Mouse (Mus musculus) megakaryocyte, embryonic 14.5 days (primary cell): ENCODE results near the gene Hsd17b3.

ENCODE experiments used
- FLI1 ChIP-seq: IDR thresholded peaks from 2 replicates; pipeline ENCODE4 v1.6.1; 2012; ENCODE audit warnings: low read length, inconsistent platforms, mixed read lengths
- GATA1 ChIP-seq: IDR thresholded peaks from 3 replicates; pipeline ENCODE4 v1.6.1; 2012; ENCODE audit warnings: mixed read lengths, low read length, inconsistent platforms, borderline replicate concordance

DNA sequence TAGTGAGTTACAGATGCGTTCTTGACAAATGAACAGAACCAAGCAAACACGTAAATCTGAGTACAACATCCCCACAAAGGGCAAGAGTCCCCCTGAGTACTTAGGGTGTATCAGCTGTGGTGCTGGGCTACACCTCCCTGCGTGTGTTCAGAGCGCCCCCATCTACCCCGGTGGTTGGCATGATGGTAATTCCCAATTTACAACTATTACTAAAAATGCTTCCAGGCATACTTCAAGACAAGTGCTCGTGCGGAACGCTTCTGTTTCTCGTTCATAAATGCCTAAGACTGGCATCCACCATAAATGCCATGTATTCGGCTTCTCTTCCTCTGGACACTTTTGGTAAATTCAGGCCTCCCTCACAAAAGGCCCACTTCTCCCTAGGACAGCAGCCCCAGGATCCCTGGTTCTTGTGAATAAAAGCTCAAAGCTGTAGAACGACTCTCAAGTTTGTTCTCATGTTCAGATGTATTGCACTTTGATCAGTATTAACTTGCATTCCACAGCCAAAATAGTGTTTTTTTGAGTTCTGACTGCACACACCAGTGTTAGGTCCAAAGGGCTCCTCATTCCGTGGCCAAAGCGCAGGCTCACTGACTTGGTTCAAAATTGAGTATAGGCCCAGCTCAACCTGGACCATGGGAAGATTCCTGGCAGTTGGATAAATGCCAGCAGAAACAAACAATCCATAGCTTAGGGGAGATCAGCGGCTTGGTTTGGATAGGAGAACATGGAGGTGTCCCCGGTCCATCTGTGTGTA, 40.8 kb upstream of the Hsd17b3 start:
- TF ChIP-seq GATA1 (no peak), FLI1 (no peak)
